Mouse (Mus musculus): ENCODE results near the gene Scgb3a1. TPM values are rescaled to one million over a fixed set of nuclear protein-coding genes. Genes with fewer than 3 reads are reported as not detected.

The Scgb3a1 gene
- total and polyA plus RNA-seq, 2 experiments from 2014 or later, result 0.33 TPM; not detected in 1

DNA sequence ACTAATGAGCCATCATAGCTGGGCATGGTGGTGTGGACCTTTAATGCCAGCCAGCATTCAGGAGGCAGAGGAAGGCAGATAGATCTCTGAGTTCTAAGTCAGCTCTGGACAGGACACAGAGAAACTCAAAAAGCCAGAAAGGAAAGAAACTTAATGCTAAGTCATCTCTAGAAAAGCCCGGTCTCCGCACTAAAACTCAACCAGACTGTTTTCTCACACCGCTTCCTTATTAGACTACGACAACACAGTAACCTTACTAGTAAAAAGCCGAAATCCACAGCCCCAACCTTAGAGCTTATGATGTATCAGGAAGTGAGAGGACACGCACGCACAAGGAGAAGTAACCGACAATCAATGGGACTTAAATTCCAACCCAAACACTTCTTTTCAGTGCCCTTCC lies 38.6 kb downstream of the Scgb3a1 start:
- Histone ChIP-seq H3K4me1 (ENCODE audit: insufficient read depth, low read length) (no peaks in the 10 kb centered on the region), H3K4me3 (ENCODE audit: low read length) (no peak overlapping the region), H3K36me3 (ENCODE audit: insufficient read depth, low read length) (peaks cover 13% of the 10 kb centered on the region; the same call in 1 of the 2 replicates), H3K27ac (no peak overlapping the region), H3K9ac (replicated peaks; ENCODE audit: low read length) (no peak overlapping the region), H3K27me3 (ENCODE audit: insufficient read depth, low read length) (no peaks in the 10 kb centered on the region), H3K4me2 (ENCODE audit: low read depth, low read length) (no peak overlapping the region), H3K9me3 (ENCODE audit: low read length) (no peaks in the 10 kb centered on the region)
- no peak for TF ChIP-seq CTCF (IDR thresholded peaks at IDR 0.05; ENCODE audit: low read depth)
- 98% methylated on average over 8 of the region's 8 CpGs for WGBS
- DNase-seq (ENCODE audit: low spot score) (no peak), ATAC-seq (no peak)

DNA sequence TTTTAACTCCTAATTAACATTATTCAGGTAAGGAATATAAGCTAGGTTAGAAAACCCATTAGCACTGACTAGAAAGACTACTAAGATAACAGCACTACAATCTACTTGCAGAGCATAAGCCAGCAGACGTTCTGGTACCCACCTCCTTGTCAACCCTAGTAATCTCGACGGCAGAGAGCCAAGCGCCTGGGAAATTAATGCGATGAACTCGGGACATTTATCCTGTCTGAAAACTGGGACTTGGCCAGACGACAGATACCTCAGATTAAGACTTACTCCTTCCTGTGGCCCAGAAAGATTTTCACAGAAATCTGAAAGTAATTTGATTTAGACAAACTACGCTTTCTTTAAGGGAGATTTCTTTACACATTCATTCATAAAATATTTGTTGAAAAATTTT lies 41.4 kb downstream of the Scgb3a1 start:
- DNase-seq (ENCODE audit: low spot score) (no peak), ATAC-seq (no peak)
- peaks cover 13% of the 10 kb centered on the region; the same call in 1 of the 2 replicates for H3K36me3 ChIP-seq (ENCODE audit: insufficient read depth, low read length)
- TF ChIP-seq CTCF (IDR thresholded peaks at IDR 0.05; ENCODE audit: low read depth), result no peak
- no peak overlapping the region for H3K9ac ChIP-seq (replicated peaks; ENCODE audit: low read length)
- H3K9me3 ChIP-seq (ENCODE audit: low read length), result no peaks in the 10 kb centered on the region
- H3K4me3 ChIP-seq (ENCODE audit: low read length), result no peak overlapping the region
- peaks cover 5% of the 10 kb centered on the region; the same call in 1 of the 2 replicates for H3K4me1 ChIP-seq (ENCODE audit: insufficient read depth, low read length)
- H3K4me2 ChIP-seq (ENCODE audit: low read depth, low read length), result no peak overlapping the region
- H3K27ac ChIP-seq, result no peak overlapping the region
- no peaks in the 10 kb centered on the region for H3K27me3 ChIP-seq (ENCODE audit: insufficient read depth, low read length)
- WGBS, result 67% methylated on average over 8 of the region's 8 CpGs

DNA sequence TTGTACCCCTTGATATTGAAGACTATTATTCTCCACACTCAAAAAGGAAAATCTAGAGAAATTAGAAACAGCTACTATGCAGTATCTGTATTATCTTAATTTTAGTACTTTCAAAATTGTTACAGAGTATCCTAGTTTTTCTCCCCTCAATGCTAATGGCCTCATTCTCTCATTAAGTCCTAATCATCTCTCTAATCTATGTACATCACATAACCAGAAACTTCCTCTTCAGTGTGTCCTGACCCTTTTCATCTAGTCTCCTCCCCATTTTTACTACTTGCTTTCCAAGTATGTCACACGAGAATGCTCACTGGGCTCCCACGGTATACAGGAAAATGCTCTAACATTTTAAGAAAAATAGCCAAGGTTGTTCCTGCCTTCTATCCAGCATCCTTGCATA lies 44.4 kb downstream of the Scgb3a1 start:
- peaks cover 12% of the 10 kb centered on the region; the same call in 1 of the 2 replicates for H3K4me1 ChIP-seq (ENCODE audit: insufficient read depth, low read length)
- no peak for ATAC-seq
- no peak overlapping the region for H3K4me2 ChIP-seq (ENCODE audit: low read depth, low read length)
- no peak overlapping the region for H3K4me3 ChIP-seq (ENCODE audit: low read length)
- 79% methylated on average over 2 of the region's 2 CpGs for WGBS
- H3K36me3 ChIP-seq (ENCODE audit: insufficient read depth, low read length), result no peaks in the 10 kb centered on the region
- no peak for DNase-seq (ENCODE audit: low spot score)
- no peak for TF ChIP-seq CTCF (IDR thresholded peaks at IDR 0.05; ENCODE audit: low read depth)
- H3K27me3 ChIP-seq (ENCODE audit: insufficient read depth, low read length), result no peaks in the 10 kb centered on the region
- H3K9me3 ChIP-seq (ENCODE audit: low read length), result no peaks in the 10 kb centered on the region
- H3K27ac ChIP-seq, result no peak overlapping the region
- no peak overlapping the region for H3K9ac ChIP-seq (replicated peaks; ENCODE audit: low read length)

DNA sequence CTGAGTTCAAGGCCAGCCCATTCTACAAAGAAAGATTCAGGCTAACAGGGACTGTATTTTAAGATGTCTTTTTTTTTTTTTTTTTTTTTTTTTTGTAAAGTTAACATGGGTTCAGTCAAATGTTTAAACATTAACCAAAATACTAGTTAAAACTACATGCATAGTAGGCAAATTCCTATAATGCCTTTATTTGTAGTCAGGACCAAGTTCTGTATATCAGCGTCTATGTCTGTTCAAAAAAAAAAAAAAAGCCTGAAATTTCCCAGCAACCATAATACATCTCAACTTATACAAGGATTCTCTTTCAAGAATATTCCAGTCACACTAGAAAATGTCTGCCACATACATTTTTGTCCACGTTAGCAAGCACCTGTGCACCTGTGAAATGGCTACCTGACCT lies 47.3 kb downstream of the Scgb3a1 start:
- no peak for DNase-seq (ENCODE audit: low spot score)
- peaks cover 12% of the 10 kb centered on the region; the same call in 1 of the 2 replicates for H3K4me1 ChIP-seq (ENCODE audit: insufficient read depth, low read length)
- no peak for ATAC-seq
- H3K4me2 ChIP-seq (ENCODE audit: low read depth, low read length), result peak overlapping the region; percentile 67
- H3K36me3 ChIP-seq (ENCODE audit: insufficient read depth, low read length), result no peaks in the 10 kb centered on the region
- H3K27ac ChIP-seq, result no peak overlapping the region
- H3K9me3 ChIP-seq (ENCODE audit: low read length), result no peaks in the 10 kb centered on the region
- 48% methylated on average over 2 of the region's 2 CpGs for WGBS
- H3K4me3 ChIP-seq (ENCODE audit: low read length), result peak overlapping the region; percentile 63; the same call in 1 of the 2 replicates
- H3K27me3 ChIP-seq (ENCODE audit: insufficient read depth, low read length), result no peaks in the 10 kb centered on the region
- peak overlapping the region; percentile 85; the same call in 1 of the 2 replicates for H3K9ac ChIP-seq (replicated peaks; ENCODE audit: low read length)
- no peak for TF ChIP-seq CTCF (IDR thresholded peaks at IDR 0.05; ENCODE audit: low read depth)

DNA sequence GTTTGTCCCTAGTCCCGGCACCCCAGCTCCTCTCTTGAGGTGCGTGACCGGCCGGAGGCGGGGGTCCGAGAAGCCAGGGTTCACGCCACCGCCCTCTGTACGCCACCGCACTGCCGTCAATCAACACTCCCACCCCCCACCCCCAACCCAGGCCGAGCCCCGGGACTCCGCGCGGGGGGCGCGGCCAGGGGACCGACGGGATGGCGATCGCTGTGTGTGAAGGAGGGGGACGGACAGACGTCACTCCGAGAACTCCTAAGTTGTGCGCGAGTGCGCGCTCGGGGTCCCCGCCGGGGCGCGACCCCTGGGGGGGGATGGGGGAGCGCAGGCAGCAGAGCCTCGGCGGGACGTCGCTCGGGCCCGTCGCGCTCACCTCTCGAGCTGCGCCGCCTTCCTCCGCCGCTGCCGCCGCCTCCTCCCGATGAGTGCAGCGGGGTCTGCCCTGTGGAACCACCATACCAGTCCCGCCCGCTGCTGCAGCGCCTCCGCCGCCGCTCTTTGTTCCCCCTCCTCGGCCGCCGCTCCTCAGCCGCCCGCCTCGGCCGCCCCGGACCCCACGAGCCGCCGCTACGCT lies 48.7 kb downstream of the Scgb3a1 start:
- H3K4me1 ChIP-seq (ENCODE audit: insufficient read depth, low read length), result peaks cover 12% of the 10 kb centered on the region; the same call in 1 of the 2 replicates
- H3K4me3 ChIP-seq (ENCODE audit: low read length), result peak overlapping the region; percentile 63
- peak overlapping the region; percentile 67 for H3K4me2 ChIP-seq (ENCODE audit: low read depth, low read length)
- peak; percentile 72 for ATAC-seq
- peak overlapping the region; percentile 85 for H3K9ac ChIP-seq (replicated peaks; ENCODE audit: low read length)
- peak; percentile 47 for DNase-seq (ENCODE audit: low spot score)
- H3K27me3 ChIP-seq (ENCODE audit: insufficient read depth, low read length), result no peaks in the 10 kb centered on the region
- no peaks in the 10 kb centered on the region for H3K9me3 ChIP-seq (ENCODE audit: low read length)
- WGBS, result 2% methylated on average over 46 of the region's 70 CpGs
- H3K36me3 ChIP-seq (ENCODE audit: insufficient read depth, low read length), result no peaks in the 10 kb centered on the region
- peak overlapping the region; percentile 90 for H3K27ac ChIP-seq
- no peak for TF ChIP-seq CTCF (IDR thresholded peaks at IDR 0.05; ENCODE audit: low read depth)

DNA sequence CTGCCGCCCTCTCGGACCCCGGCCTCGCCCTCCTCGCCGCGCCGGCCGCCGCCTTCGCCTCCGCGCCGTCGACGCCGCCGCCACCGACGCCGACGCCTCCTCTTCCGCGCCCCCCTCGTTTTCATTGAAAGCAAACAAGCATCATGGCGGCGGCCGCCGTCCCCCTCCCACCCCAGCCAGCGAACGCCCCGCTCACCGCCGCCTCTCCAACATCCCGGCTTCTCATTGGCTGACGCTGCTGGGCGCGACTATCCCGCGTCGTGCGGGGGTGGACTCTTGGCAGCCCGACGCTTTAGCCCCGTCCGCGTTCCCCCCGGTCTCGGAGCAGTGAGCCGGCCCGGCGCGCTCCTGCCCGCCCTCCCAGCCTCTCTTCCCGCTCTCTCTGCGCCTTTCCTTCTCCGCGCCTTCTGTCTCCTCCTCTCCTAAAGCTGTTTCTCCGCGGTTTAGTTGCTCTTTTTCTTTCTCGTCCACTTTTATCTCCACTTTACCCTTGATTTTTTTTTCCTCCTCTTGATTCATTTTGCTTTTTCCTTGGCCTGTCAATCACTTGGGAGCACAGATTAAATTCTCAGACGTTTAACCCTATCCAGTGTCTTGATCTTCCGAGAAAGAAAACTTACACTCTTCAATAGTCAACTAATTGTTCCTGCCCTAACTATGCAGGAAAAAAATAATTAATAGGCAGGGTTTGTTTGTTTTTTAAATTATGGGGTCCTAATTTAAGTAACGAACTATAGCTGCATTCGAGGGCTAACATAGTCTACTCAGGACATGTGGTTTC lies 49.3 kb downstream of the Scgb3a1 start, which contains the start of gene Cnot6:
Gene Cnot6 (minus strand): TSS at position 169 of the 781 bp plus-strand sequence.
- Histone ChIP-seq H3K4me2 (ENCODE audit: low read depth, low read length) (peak within 1 kb of the TSS; percentile 67), H3K4me1 (ENCODE audit: insufficient read depth, low read length) (peaks cover 12% of the 10 kb centered on the region; the same call in 1 of the 2 replicates), H3K9ac (replicated peaks; ENCODE audit: low read length) (peak within 1 kb of the TSS; percentile 85), H3K36me3 (ENCODE audit: insufficient read depth, low read length) (no peaks in the 10 kb centered on the region), H3K9me3 (ENCODE audit: low read length) (no peaks in the 10 kb centered on the region), H3K4me3 (ENCODE audit: low read length) (peak within 1 kb of the TSS; percentile 63), H3K27ac (peak within 1 kb of the TSS; percentile 90), H3K27me3 (ENCODE audit: insufficient read depth, low read length) (no peaks in the 10 kb centered on the region)
- WGBS, result under 1% methylated on average over 52 of the region's 65 CpGs
- DNase-seq (ENCODE audit: low spot score) (peak; percentile 98), ATAC-seq (peak; percentile 98)
- no peak for TF ChIP-seq CTCF (IDR thresholded peaks at IDR 0.05; ENCODE audit: low read depth)
